Mouse (Mus musculus): Measurements from ENCODE around the gene Trappc3l. TPM values are rescaled to one million over a fixed set of nuclear protein-coding genes. Genes with fewer than 3 reads are reported as not detected.

The Trappc3l gene
- polyA plus RNA-seq, 1 experiment, result not detected

DNA sequence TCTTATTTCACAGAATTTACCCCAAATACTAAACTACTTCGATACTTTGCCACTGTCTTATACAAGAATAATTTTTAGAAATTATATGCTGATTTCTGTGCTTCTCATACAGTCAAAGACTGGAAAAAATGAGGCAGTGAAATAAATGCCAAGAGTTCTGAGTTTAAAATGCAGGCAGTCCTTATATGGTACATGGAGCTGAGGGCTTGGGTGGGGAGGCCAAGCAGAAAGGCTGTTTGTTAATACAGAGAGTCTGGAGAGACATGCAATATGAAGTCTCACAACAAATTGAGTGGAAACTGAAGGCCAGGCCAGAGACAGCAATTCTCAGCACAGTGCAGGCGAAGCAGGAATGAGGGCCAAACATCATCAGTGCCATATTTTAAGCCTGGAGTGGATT is 51.1 kb downstream of the Trappc3l start:
- H3K36me3 ChIP-seq (ENCODE audit: control insufficient read depth), result no peaks in the 10 kb centered on the region
- no peaks in the 10 kb centered on the region for H3K27me3 ChIP-seq (ENCODE audit: control insufficient read depth)
- no peaks in the 10 kb centered on the region for H3K4me1 ChIP-seq (ENCODE audit: control insufficient read depth)
- no peak overlapping the region for H3K4me3 ChIP-seq (replicated peaks)
- no peak for TF ChIP-seq TAL1 (IDR thresholded peaks at IDR 0.05; ENCODE audit: low read length)
- TF ChIP-seq GATA1 (IDR thresholded peaks at IDR 0.05; ENCODE audit: low read length), result no peak
- H3K9me3 ChIP-seq (ENCODE audit: control insufficient read depth, low read length), result no peaks in the 10 kb centered on the region

DNA sequence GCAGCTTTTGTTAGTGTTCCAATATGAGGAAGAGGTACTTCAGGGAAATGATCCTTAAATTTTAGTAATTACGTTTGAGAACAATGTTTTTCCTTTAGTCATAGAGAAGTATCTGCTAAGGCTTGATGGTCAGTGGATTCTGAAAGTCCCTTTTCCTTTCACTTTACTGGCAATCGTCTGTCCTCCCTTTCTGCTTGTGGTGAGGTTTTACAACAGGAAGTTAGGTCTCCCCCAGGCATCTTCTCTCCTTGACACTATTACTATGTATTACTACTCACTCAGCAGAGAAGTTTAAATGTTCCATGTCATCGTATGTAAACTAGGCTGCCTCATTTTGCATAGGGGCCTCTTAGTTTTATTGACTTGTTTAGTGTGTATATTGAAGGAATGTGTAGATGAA is 52.1 kb downstream of the Trappc3l start:
- Histone ChIP-seq H3K4me1 (ENCODE audit: control insufficient read depth) (no peaks in the 10 kb centered on the region), H3K9me3 (ENCODE audit: control insufficient read depth, low read length) (no peaks in the 10 kb centered on the region), H3K27me3 (ENCODE audit: control insufficient read depth) (no peaks in the 10 kb centered on the region), H3K36me3 (ENCODE audit: control insufficient read depth) (no peaks in the 10 kb centered on the region), H3K4me3 (replicated peaks) (no peak overlapping the region)
- TF ChIP-seq GATA1 (IDR thresholded peaks at IDR 0.05; ENCODE audit: low read length) (no peak), TAL1 (IDR thresholded peaks at IDR 0.05; ENCODE audit: low read length) (no peak)

GRCm38 (mm10) chr10:34090481-34090880 is 53.1 kb downstream of the Trappc3l start:
- TF ChIP-seq GATA1 (IDR thresholded peaks at IDR 0.05; ENCODE audit: low read length) (no peak), TAL1 (IDR thresholded peaks at IDR 0.05; ENCODE audit: low read length) (no peak)
- no peaks in the 10 kb centered on the region for H3K36me3 ChIP-seq (ENCODE audit: control insufficient read depth)
- no peak overlapping the region for H3K4me3 ChIP-seq (replicated peaks)
- H3K27me3 ChIP-seq (ENCODE audit: control insufficient read depth), result no peaks in the 10 kb centered on the region
- no peaks in the 10 kb centered on the region for H3K9me3 ChIP-seq (ENCODE audit: control insufficient read depth, low read length)
- H3K4me1 ChIP-seq (ENCODE audit: control insufficient read depth), result no peaks in the 10 kb centered on the region

- no peak for TF ChIP-seq TAL1 (IDR thresholded peaks at IDR 0.05; ENCODE audit: low read length)
- TF ChIP-seq GATA1 (IDR thresholded peaks at IDR 0.05; ENCODE audit: low read length), result no peak
- Histone ChIP-seq H3K4me1 (ENCODE audit: control insufficient read depth) (no peaks in the 10 kb centered on the region), H3K27me3 (ENCODE audit: control insufficient read depth) (no peaks in the 10 kb centered on the region), H3K36me3 (ENCODE audit: control insufficient read depth) (no peaks in the 10 kb centered on the region), H3K9me3 (ENCODE audit: control insufficient read depth, low read length) (no peaks in the 10 kb centered on the region), H3K4me3 (replicated peaks) (no peak overlapping the region)
Measured at GRCm38 (mm10) chr10:34091888-34092287, 54.5 kb downstream of the Trappc3l start.

DNA sequence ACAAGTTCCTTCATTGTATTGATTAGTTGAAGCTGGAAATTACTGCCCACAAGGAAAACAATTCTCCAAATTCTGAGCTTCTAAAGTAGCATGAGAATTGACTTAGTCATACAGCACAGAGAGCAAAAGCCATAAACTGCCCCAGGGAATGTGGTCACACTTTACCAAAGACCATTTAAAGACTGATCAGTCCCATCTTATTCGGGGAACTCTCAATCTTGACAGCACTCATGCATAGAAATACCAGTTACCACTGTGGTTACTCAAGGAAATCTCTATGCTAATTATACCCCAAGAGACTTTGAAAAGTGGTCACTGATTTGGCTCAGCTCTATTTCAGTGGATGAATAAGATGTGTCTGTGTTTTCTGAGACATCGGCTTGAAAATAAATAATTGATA is 57.8 kb downstream of the Trappc3l start:
- no peaks in the 10 kb centered on the region for H3K4me1 ChIP-seq (ENCODE audit: control insufficient read depth)

DNA sequence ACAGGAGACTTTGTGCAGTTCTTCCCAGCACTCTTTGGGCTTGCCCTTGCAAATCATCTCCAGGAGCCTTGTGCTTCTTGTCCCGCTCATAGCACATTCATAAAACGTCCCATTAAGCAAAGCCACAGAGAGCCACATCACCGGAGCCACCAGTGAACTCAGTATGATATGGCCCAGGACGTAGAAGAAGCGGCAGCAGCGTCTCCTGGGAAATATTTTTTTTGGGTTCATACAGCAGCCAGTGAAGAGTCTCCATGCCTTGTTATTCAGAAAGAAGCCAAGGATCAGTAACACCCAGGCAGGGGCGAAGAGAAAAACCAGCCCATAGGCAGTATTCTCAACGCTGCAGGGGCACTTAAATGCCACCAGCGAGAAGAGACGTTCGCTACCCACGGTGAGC is 58.6 kb downstream of the Trappc3l start:
- Histone ChIP-seq H3K9me3 (ENCODE audit: control insufficient read depth, low read length) (no peaks in the 10 kb centered on the region), H3K36me3 (ENCODE audit: control insufficient read depth) (no peaks in the 10 kb centered on the region), H3K4me1 (ENCODE audit: control insufficient read depth) (no peaks in the 10 kb centered on the region), H3K4me3 (replicated peaks) (no peak overlapping the region), H3K27me3 (ENCODE audit: control insufficient read depth) (no peaks in the 10 kb centered on the region)
- TF ChIP-seq TAL1 (IDR thresholded peaks at IDR 0.05; ENCODE audit: low read length) (no peak), GATA1 (IDR thresholded peaks at IDR 0.05; ENCODE audit: low read length) (no peak)

More for the DNA sequence above, 57.8 kb downstream of the Trappc3l start:
- Histone ChIP-seq H3K36me3 (ENCODE audit: control insufficient read depth) (no peaks in the 10 kb centered on the region), H3K27me3 (ENCODE audit: control insufficient read depth) (no peaks in the 10 kb centered on the region), H3K9me3 (ENCODE audit: control insufficient read depth, low read length) (no peaks in the 10 kb centered on the region), H3K4me3 (replicated peaks) (no peak overlapping the region)
- TF ChIP-seq TAL1 (IDR thresholded peaks at IDR 0.05; ENCODE audit: low read length) (no peak), GATA1 (IDR thresholded peaks at IDR 0.05; ENCODE audit: low read length) (no peak)

DNA sequence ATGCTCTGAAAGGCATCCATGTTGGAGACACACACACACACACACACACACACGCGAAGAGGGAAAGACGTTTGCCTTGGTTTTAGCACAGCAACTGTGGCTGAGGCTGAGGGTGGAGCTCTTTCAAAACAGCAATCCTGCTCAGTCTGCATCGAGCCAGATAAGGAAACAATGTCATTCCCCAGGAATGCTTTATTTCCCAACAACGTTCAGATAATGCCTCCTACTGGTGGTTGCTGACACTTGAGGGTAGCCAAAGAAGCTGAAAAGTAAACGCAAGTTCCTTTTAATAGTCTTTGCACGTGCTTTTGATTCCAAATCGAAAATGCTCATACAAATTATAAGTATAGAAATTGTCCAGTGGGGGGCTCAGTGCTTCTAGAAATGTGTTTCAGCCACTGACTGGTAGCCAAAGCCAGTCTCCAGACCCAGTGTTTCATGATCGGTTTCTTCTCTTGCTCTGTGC is 59.1 kb downstream of the Trappc3l start, which contains the start of gene Calhm5:
Gene Calhm5 (minus strand): TSS at position 102 of the 466 bp plus-strand sequence.
- no peaks in the 10 kb centered on the region for H3K36me3 ChIP-seq (ENCODE audit: control insufficient read depth)
- TF ChIP-seq GATA1 (IDR thresholded peaks at IDR 0.05; ENCODE audit: low read length) (no peak), TAL1 (IDR thresholded peaks at IDR 0.05; ENCODE audit: low read length) (no peak)
- H3K27me3 ChIP-seq (ENCODE audit: control insufficient read depth), result no peaks in the 10 kb centered on the region
- no peak within 1 kb of the TSS for H3K4me3 ChIP-seq (replicated peaks)
- no peaks in the 10 kb centered on the region for H3K4me1 ChIP-seq (ENCODE audit: control insufficient read depth)
- H3K9me3 ChIP-seq (ENCODE audit: control insufficient read depth, low read length), result no peaks in the 10 kb centered on the region

DNA sequence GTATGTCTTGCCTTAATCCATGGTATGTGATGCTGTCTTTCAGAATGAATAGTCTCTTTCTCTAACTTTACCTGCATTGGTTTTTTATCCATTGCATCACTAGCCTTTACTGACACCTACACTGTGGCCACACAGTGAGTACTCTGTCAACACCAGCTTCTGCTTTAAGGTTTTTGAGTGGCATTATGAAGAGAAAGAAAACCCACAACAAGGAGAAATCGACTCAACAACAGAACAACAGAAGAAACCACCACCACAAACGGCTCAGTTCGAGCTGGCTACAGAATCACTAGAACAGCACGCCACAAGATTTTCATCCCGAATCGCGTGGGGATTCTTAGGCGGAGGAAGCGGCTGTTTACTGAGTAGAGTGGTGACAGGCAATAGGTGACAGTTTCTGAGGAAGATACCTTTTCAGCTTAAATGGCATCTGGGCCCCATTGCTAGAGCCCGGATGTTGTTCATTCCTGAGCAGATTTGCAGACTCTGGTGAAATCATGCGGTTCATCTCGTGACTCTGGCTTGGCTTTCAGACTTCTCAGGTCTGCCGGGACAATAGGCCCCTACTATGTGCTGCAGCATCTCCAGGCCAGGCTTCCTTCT is 73.6 kb downstream of the Trappc3l start:
- TF ChIP-seq GATA1 (IDR thresholded peaks at IDR 0.05; ENCODE audit: low read length) (no peak), TAL1 (IDR thresholded peaks at IDR 0.05; ENCODE audit: low read length) (no peak)
- no peaks in the 10 kb centered on the region for H3K27me3 ChIP-seq (ENCODE audit: control insufficient read depth)
- H3K9me3 ChIP-seq (ENCODE audit: control insufficient read depth, low read length), result no peaks in the 10 kb centered on the region
- no peak overlapping the region for H3K4me3 ChIP-seq (replicated peaks)
- H3K36me3 ChIP-seq (ENCODE audit: control insufficient read depth), result no peaks in the 10 kb centered on the region
- no peaks in the 10 kb centered on the region for H3K4me1 ChIP-seq (ENCODE audit: control insufficient read depth)

- Histone ChIP-seq H3K36me3 (ENCODE audit: control insufficient read depth) (no peaks in the 10 kb centered on the region), H3K9me3 (ENCODE audit: control insufficient read depth, low read length) (no peaks in the 10 kb centered on the region), H3K4me3 (replicated peaks) (no peak overlapping the region), H3K4me1 (ENCODE audit: control insufficient read depth) (no peaks in the 10 kb centered on the region), H3K27me3 (ENCODE audit: control insufficient read depth) (no peaks in the 10 kb centered on the region)
- TF ChIP-seq TAL1 (IDR thresholded peaks at IDR 0.05; ENCODE audit: low read length), result no peak
- TF ChIP-seq GATA1 (IDR thresholded peaks at IDR 0.05; ENCODE audit: low read length), result no peak
Measured at GRCm38 (mm10) chr10:34111964-34112738, 74.8 kb downstream of the Trappc3l start.

Data from erythroblast, embryonic 14.5 days (primary cell).